Mouse (Mus musculus): Measurements from ENCODE around the gene Gpc6. TPM values are rescaled to one million over a fixed set of nuclear protein-coding genes. Genes with fewer than 3 reads are reported as not detected.
A peak's percentile ranks its signal among the peaks of the same experiment; 100 is the strongest.

Gene Gpc6
- polyA plus RNA-seq, 1 experiment from 2014 or later, result 16.8 TPM

GRCm38 (mm10) chr14:117921393-117922014 is 996.4 kb downstream of the Gpc6 start:
- Histone ChIP-seq H3K36me3 (ENCODE audit: control insufficient read depth, insufficient read depth, low read length) (no peaks in the 10 kb centered on the region), H3K9ac (replicated peaks; ENCODE audit: low read length) (no peak overlapping the region), H3K4me3 (replicated peaks; ENCODE audit: low read depth, low read length) (no peak overlapping the region), H3K27me3 (ENCODE audit: control insufficient read depth, insufficient read depth, low read length) (no peaks in the 10 kb centered on the region), H3K27ac (replicated peaks; ENCODE audit: low read depth, low read length) (no peak overlapping the region), H3K9me3 (ENCODE audit: control insufficient read depth, low read length) (no peaks in the 10 kb centered on the region), H3K4me2 (ENCODE audit: low read length) (no peak overlapping the region), H3K4me1 (ENCODE audit: control insufficient read depth, insufficient read depth, low read length) (no peaks in the 10 kb centered on the region)
- DNase-seq (peak; percentile 29), ATAC-seq (ENCODE audit: low FRiP score, low TSS enrichment) (no peak)
- 49% methylated on average over 18 of the region's 18 CpGs for WGBS

GRCm38 (mm10) chr14:117923667-117924066 is 998.6 kb downstream of the Gpc6 start:
- no peak overlapping the region for H3K9ac ChIP-seq (replicated peaks; ENCODE audit: low read length)
- no peak overlapping the region for H3K4me3 ChIP-seq (replicated peaks; ENCODE audit: low read depth, low read length)
- DNase-seq (peak; percentile 38), ATAC-seq (ENCODE audit: low FRiP score, low TSS enrichment) (no peak)
- no peaks in the 10 kb centered on the region for H3K27me3 ChIP-seq (ENCODE audit: control insufficient read depth, insufficient read depth, low read length)
- no peaks in the 10 kb centered on the region for H3K36me3 ChIP-seq (ENCODE audit: control insufficient read depth, insufficient read depth, low read length)
- 70% methylated on average over 8 of the region's 8 CpGs for WGBS
- H3K4me2 ChIP-seq (ENCODE audit: low read length), result no peak overlapping the region
- no peaks in the 10 kb centered on the region for H3K4me1 ChIP-seq (ENCODE audit: control insufficient read depth, insufficient read depth, low read length)
- no peaks in the 10 kb centered on the region for H3K9me3 ChIP-seq (ENCODE audit: control insufficient read depth, low read length)
- no peak overlapping the region for H3K27ac ChIP-seq (replicated peaks; ENCODE audit: low read depth, low read length)

GRCm38 (mm10) chr14:117930105-117930847 is 1005.2 kb downstream of the Gpc6 start:
- ATAC-seq (ENCODE audit: low FRiP score, low TSS enrichment) (no peak), DNase-seq (peak; percentile 57)
- whole genome bisulfite sequencing, result 3% methylated on average over 13 of the region's 13 CpGs
- Histone ChIP-seq H3K27me3 (ENCODE audit: control insufficient read depth, insufficient read depth, low read length) (no peaks in the 10 kb centered on the region), H3K4me3 (replicated peaks; ENCODE audit: low read depth, low read length) (no peak overlapping the region), H3K9me3 (ENCODE audit: control insufficient read depth, low read length) (no peaks in the 10 kb centered on the region), H3K9ac (replicated peaks; ENCODE audit: low read length) (no peak overlapping the region), H3K4me2 (ENCODE audit: low read length) (0 out of 2 replicates have a peak overlapping the region, but pooled peaks have one; percentile 19), H3K27ac (replicated peaks; ENCODE audit: low read depth, low read length) (no peak overlapping the region), H3K4me1 (ENCODE audit: control insufficient read depth, insufficient read depth, low read length) (peaks cover 16% of the 10 kb centered on the region), H3K36me3 (ENCODE audit: control insufficient read depth, insufficient read depth, low read length) (no peaks in the 10 kb centered on the region)

- DNase-seq, result no peak
- Histone ChIP-seq H3K27ac (replicated peaks; ENCODE audit: low read depth, low read length) (no peak overlapping the region), H3K4me3 (replicated peaks; ENCODE audit: low read depth, low read length) (no peak overlapping the region), H3K4me2 (ENCODE audit: low read length) (0 out of 2 replicates have a peak overlapping the region, but pooled peaks have one; percentile 19), H3K27me3 (ENCODE audit: control insufficient read depth, insufficient read depth, low read length) (no peaks in the 10 kb centered on the region), H3K9me3 (ENCODE audit: control insufficient read depth, low read length) (no peaks in the 10 kb centered on the region), H3K4me1 (ENCODE audit: control insufficient read depth, insufficient read depth, low read length) (peaks cover 16% of the 10 kb centered on the region), H3K36me3 (ENCODE audit: control insufficient read depth, insufficient read depth, low read length) (no peaks in the 10 kb centered on the region), H3K9ac (replicated peaks; ENCODE audit: low read length) (no peak overlapping the region)
- WGBS, result 42% methylated on average over 16 of the region's 16 CpGs
- ATAC-seq (ENCODE audit: low FRiP score, low TSS enrichment), result no peak
Measured at GRCm38 (mm10) chr14:117930848-117931816, 1006.0 kb downstream of the Gpc6 start.

GRCm38 (mm10) chr14:117932163-117932851 is 1007.2 kb downstream of the Gpc6 start:
- DNase-seq, result no peak
- Histone ChIP-seq H3K9me3 (ENCODE audit: control insufficient read depth, low read length) (no peaks in the 10 kb centered on the region), H3K36me3 (ENCODE audit: control insufficient read depth, insufficient read depth, low read length) (no peaks in the 10 kb centered on the region), H3K27ac (replicated peaks; ENCODE audit: low read depth, low read length) (no peak overlapping the region), H3K4me1 (ENCODE audit: control insufficient read depth, insufficient read depth, low read length) (peaks cover 16% of the 10 kb centered on the region), H3K4me2 (ENCODE audit: low read length) (no peak overlapping the region), H3K4me3 (replicated peaks; ENCODE audit: low read depth, low read length) (no peak overlapping the region), H3K9ac (replicated peaks; ENCODE audit: low read length) (no peak overlapping the region), H3K27me3 (ENCODE audit: control insufficient read depth, insufficient read depth, low read length) (no peaks in the 10 kb centered on the region)
- WGBS, result 94% methylated on average over 16 of the region's 17 CpGs
- no peak for ATAC-seq (ENCODE audit: low FRiP score, low TSS enrichment)

GRCm38 (mm10) chr14:117938554-117938953 is 1013.4 kb downstream of the Gpc6 start:
- WGBS, result 19% methylated on average over 2 of the region's 2 CpGs
- DNase-seq, result peak; percentile 78
- H3K9me3 ChIP-seq (ENCODE audit: control insufficient read depth, low read length), result no peaks in the 10 kb centered on the region
- H3K4me3 ChIP-seq (replicated peaks; ENCODE audit: low read depth, low read length), result no peak overlapping the region
- no peak overlapping the region for H3K27ac ChIP-seq (replicated peaks; ENCODE audit: low read depth, low read length)
- no peaks in the 10 kb centered on the region for H3K36me3 ChIP-seq (ENCODE audit: control insufficient read depth, insufficient read depth, low read length)
- no peaks in the 10 kb centered on the region for H3K27me3 ChIP-seq (ENCODE audit: control insufficient read depth, insufficient read depth, low read length)
- no peaks in the 10 kb centered on the region; the same call in 1 of the 2 replicates for H3K4me1 ChIP-seq (ENCODE audit: control insufficient read depth, insufficient read depth, low read length)
- no peak overlapping the region for H3K4me2 ChIP-seq (ENCODE audit: low read length)
- no peak overlapping the region for H3K9ac ChIP-seq (replicated peaks; ENCODE audit: low read length)
- ATAC-seq (ENCODE audit: low FRiP score, low TSS enrichment), result peak; percentile 37; the same call in 1 of the 2 replicates

- H3K27me3 ChIP-seq (ENCODE audit: control insufficient read depth, insufficient read depth, low read length), result no peaks in the 10 kb centered on the region
- H3K9me3 ChIP-seq (ENCODE audit: control insufficient read depth, low read length), result no peaks in the 10 kb centered on the region
- no peak overlapping the region for H3K9ac ChIP-seq (replicated peaks; ENCODE audit: low read length)
- H3K36me3 ChIP-seq (ENCODE audit: control insufficient read depth, insufficient read depth, low read length), result no peaks in the 10 kb centered on the region
- DNase-seq (no peak), ATAC-seq (ENCODE audit: low FRiP score, low TSS enrichment) (no peak)
- no peak overlapping the region for H3K4me3 ChIP-seq (replicated peaks; ENCODE audit: low read depth, low read length)
- H3K4me1 ChIP-seq (ENCODE audit: control insufficient read depth, insufficient read depth, low read length), result no peaks in the 10 kb centered on the region; the same call in 1 of the 2 replicates
- H3K4me2 ChIP-seq (ENCODE audit: low read length), result no peak overlapping the region
- no peak overlapping the region for H3K27ac ChIP-seq (replicated peaks; ENCODE audit: low read depth, low read length)
- WGBS, result 91% methylated on average over 7 of the region's 7 CpGs
Measured at GRCm38 (mm10) chr14:117939471-117939870, 1014.4 kb downstream of the Gpc6 start.

- Histone ChIP-seq H3K4me2 (ENCODE audit: low read length) (no peak overlapping the region), H3K4me1 (ENCODE audit: control insufficient read depth, insufficient read depth, low read length) (no peaks in the 10 kb centered on the region), H3K36me3 (ENCODE audit: control insufficient read depth, insufficient read depth, low read length) (no peaks in the 10 kb centered on the region), H3K4me3 (replicated peaks; ENCODE audit: low read depth, low read length) (no peak overlapping the region), H3K27me3 (ENCODE audit: control insufficient read depth, insufficient read depth, low read length) (no peaks in the 10 kb centered on the region), H3K9me3 (ENCODE audit: control insufficient read depth, low read length) (no peaks in the 10 kb centered on the region), H3K9ac (replicated peaks; ENCODE audit: low read length) (no peak overlapping the region), H3K27ac (replicated peaks; ENCODE audit: low read depth, low read length) (no peak overlapping the region)
- no peak for DNase-seq
- ATAC-seq (ENCODE audit: low FRiP score, low TSS enrichment), result no peak
- WGBS, result 94% methylated on average over 4 of the region's 4 CpGs
Measured at GRCm38 (mm10) chr14:117945920-117946503, 1020.9 kb downstream of the Gpc6 start.

Data from midbrain, embryonic 14.5 days (tissue).